ENCODE assay signal across 8 mouse cellular contexts in the genomic region with DNA sequence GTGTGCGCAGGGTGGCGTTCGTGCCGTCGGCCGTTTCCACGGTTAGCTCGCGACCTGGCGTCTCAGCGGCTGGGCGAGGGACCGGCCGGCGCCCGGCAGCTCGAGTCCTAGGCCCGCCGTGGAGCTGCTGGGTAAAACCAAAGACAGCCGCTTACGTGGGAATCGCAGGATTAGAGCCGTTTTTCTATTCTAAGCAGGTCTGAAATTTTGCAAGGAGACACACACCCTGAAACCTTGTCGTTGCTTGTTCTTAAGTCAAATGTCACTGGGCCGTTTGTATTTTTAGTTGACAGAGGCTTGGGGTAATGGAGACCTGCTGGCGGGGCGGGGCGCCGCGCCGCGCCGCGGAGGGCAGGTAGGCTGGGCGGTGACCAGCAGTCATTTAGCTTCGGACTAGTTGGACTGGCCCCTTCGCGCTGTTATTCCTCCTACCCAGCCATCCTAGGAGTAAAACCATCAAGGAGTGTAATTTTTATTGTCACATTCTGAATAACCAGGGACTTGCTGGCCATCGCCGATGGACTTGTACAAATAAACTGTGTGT. TPM values are rescaled to one million over a fixed set of nuclear protein-coding genes. Genes with fewer than 3 reads are reported as not detected.
DNase-seq lines count a peak whose midpoint lies in the region; ATAC-seq and TF ChIP-seq lines count a peak whose summit lies in the region.

No protein-coding gene starts in this region.

- peak overlapping the region; percentile 74 for H3K9ac ChIP-seq in ES-Bruce4 (ENCODE audit: low read depth, poor library complexity, severe bottlenecking)
- peak overlapping the region; percentile 93 for H3K9ac ChIP-seq in forebrain, embryonic 13.5 days
- H3K9ac ChIP-seq in limb, embryonic 11.5 days (ENCODE audit: low read length), result peak overlapping the region; percentile 85
- peak overlapping the region; percentile 91 for H3K9ac ChIP-seq in midbrain, postnatal 0 days (replicated peaks; ENCODE audit: low read length, poor library complexity, severe bottlenecking)

- TF ChIP-seq POLR2A in cerebellum, adult 2 months (IDR thresholded peaks at IDR 0.05; ENCODE audit: borderline replicate concordance, insufficient read depth, low read length), result no peak
- TF ChIP-seq POLR2A in ES-Bruce4 (IDR thresholded peaks at IDR 0.05; ENCODE audit: insufficient read depth, low read length), result no peak

- no peak for DNase-seq in cerebellum, adult 2 months
- DNase-seq in cerebellum, postnatal 10 days, result no peak
- no peak for DNase-seq in limb, embryonic 11.5 days (ENCODE audit: low spot score)
- DNase-seq in midbrain, postnatal 0 days (ENCODE audit: low spot score), result no peak
- no peak for DNase-seq in left cerebral cortex, adult 9 months (ENCODE audit: low spot score in 2 of 2)
- no peak for DNase-seq in testis, postnatal 10 days (ENCODE audit: low spot score)

- H3K4me1 ChIP-seq in cerebellum, adult 2 months (ENCODE audit: control insufficient read depth, insufficient read depth, low read length), result peaks cover 3% of the 10 kb centered on the region; the same call in 1 of the 2 replicates
- H3K4me1 ChIP-seq in ES-Bruce4 (ENCODE audit: control insufficient read depth, insufficient read depth, low read length), result no peaks in the 10 kb centered on the region
- H3K4me1 ChIP-seq in forebrain, embryonic 13.5 days, result peaks cover 34% of the 10 kb centered on the region
- peaks cover 6% of the 10 kb centered on the region for H3K4me1 ChIP-seq in limb, embryonic 11.5 days (ENCODE audit: control insufficient read depth, insufficient read depth, low read length)
- peaks cover 20% of the 10 kb centered on the region for H3K4me1 ChIP-seq in midbrain, postnatal 0 days (ENCODE audit: insufficient read depth, low read length)

- H3K9me3 ChIP-seq in ES-Bruce4 (replicated peaks; ENCODE audit: control insufficient read depth, insufficient read depth, low read length, poor library complexity, severe bottlenecking), result no peaks in the 10 kb centered on the region
- H3K9me3 ChIP-seq in forebrain, embryonic 13.5 days (replicated peaks), result no peaks in the 10 kb centered on the region
- H3K9me3 ChIP-seq in limb, embryonic 11.5 days (ENCODE audit: control insufficient read depth, low read length), result no peaks in the 10 kb centered on the region
- H3K9me3 ChIP-seq in midbrain, postnatal 0 days (ENCODE audit: low read length), result no peaks in the 10 kb centered on the region

- peak overlapping the region; percentile 93 for H3K4me2 ChIP-seq in forebrain, embryonic 13.5 days
- H3K4me2 ChIP-seq in limb, embryonic 11.5 days (ENCODE audit: low read depth, severe bottlenecking), result peak overlapping the region; percentile 69
- H3K4me2 ChIP-seq in midbrain, postnatal 0 days (ENCODE audit: low read depth, low read length, poor library complexity, severe bottlenecking), result peak overlapping the region; percentile 92

- peak overlapping the region; percentile 45 for H3K27ac ChIP-seq in cerebellum, adult 2 months (ENCODE audit: insufficient read depth, low read length)
- no peak overlapping the region for H3K27ac ChIP-seq in ES-Bruce4 (ENCODE audit: insufficient read depth, low read length)
- no peak overlapping the region; the same call in 1 of the 2 replicates for H3K27ac ChIP-seq in forebrain, embryonic 13.5 days
- H3K27ac ChIP-seq in limb, embryonic 11.5 days (replicated peaks; ENCODE audit: low read depth, low read length), result 0 out of 2 replicates have a peak overlapping the region, but pooled peaks have one; percentile 30
- peak overlapping the region; percentile 80 for H3K27ac ChIP-seq in midbrain, postnatal 0 days (ENCODE audit: low read depth, low read length)

- 1% methylated on average over 40 of the region's 40 CpGs for WGBS in cerebellum, adult 2 months
- 2% methylated on average over 40 of the region's 40 CpGs for WGBS in forebrain, embryonic 13.5 days
- WGBS in limb, embryonic 11.5 days, result 2% methylated on average over 40 of the region's 40 CpGs
- 2% methylated on average over 40 of the region's 40 CpGs for WGBS in midbrain, postnatal 0 days

- no peak for TF ChIP-seq CTCF in cerebellum, adult 2 months (IDR thresholded peaks at IDR 0.05; ENCODE audit: borderline replicate concordance, insufficient read depth, low read depth, low read length)
- no peak for TF ChIP-seq CTCF in ES-Bruce4 (IDR thresholded peaks at IDR 0.05; ENCODE audit: low read depth, low read length)
- TF ChIP-seq CTCF in midbrain, postnatal 0 days (IDR thresholded peaks at IDR 0.05), result no peak

- ATAC-seq in forebrain, embryonic 13.5 days, result peak; percentile 4; the same call in 1 of the 2 replicates
- ATAC-seq in limb, embryonic 11.5 days (ENCODE audit: insufficient number of reproducible peaks, low FRiP score, low TSS enrichment, low read depth), result peak; percentile 5; the same call in 1 of the 2 replicates
- peak; percentile 8 for ATAC-seq in midbrain, postnatal 0 days (ENCODE audit: low FRiP score)

- peak overlapping the region; percentile 90 for H3K4me3 ChIP-seq in cerebellum, adult 2 months (replicated peaks; ENCODE audit: insufficient read depth, low read depth, low read length)
- peak overlapping the region; percentile 80 for H3K4me3 ChIP-seq in ES-Bruce4 (ENCODE audit: low read depth, low read length)
- H3K4me3 ChIP-seq in forebrain, embryonic 13.5 days, result peak overlapping the region; percentile 91
- H3K4me3 ChIP-seq in limb, embryonic 11.5 days (ENCODE audit: low read depth, low read length), result peak overlapping the region; percentile 92
- H3K4me3 ChIP-seq in midbrain, postnatal 0 days (ENCODE audit: low read depth, low read length), result peak overlapping the region; percentile 95

- TF ChIP-seq EP300 in ES-Bruce4 (IDR thresholded peaks at IDR 0.05; ENCODE audit: insufficient read depth, low read depth, low read length), result no peak

- peaks cover 9% of the 10 kb centered on the region for H3K36me3 ChIP-seq in ES-Bruce4 (ENCODE audit: control insufficient read depth, insufficient read depth, low read length, poor library complexity, severe bottlenecking)
- H3K36me3 ChIP-seq in forebrain, embryonic 13.5 days (ENCODE audit: poor library complexity, severe bottlenecking), result peaks cover 40% of the 10 kb centered on the region
- peaks cover 13% of the 10 kb centered on the region; the same call in 1 of the 2 replicates for H3K36me3 ChIP-seq in limb, embryonic 11.5 days (ENCODE audit: control insufficient read depth, insufficient read depth, low read length)
- peaks cover 29% of the 10 kb centered on the region for H3K36me3 ChIP-seq in midbrain, postnatal 0 days (ENCODE audit: insufficient read depth, low read length)

- no peaks in the 10 kb centered on the region for H3K27me3 ChIP-seq in cerebellum, adult 2 months (ENCODE audit: control insufficient read depth, insufficient read depth, low read length)
- no peaks in the 10 kb centered on the region for H3K27me3 ChIP-seq in ES-Bruce4 (ENCODE audit: control insufficient read depth, insufficient read depth, low read length, poor library complexity, severe bottlenecking)
- H3K27me3 ChIP-seq in forebrain, embryonic 13.5 days, result no peaks in the 10 kb centered on the region
- no peaks in the 10 kb centered on the region for H3K27me3 ChIP-seq in limb, embryonic 11.5 days (ENCODE audit: control insufficient read depth, insufficient read depth, low read length)
- no peaks in the 10 kb centered on the region for H3K27me3 ChIP-seq in midbrain, postnatal 0 days (ENCODE audit: insufficient read depth, low read length)

RNA-seq across cellular contexts. Expression of gene Unc50, which starts 0.4 kb away (rescaled TPM):
- 96.5 and 105 TPM in 2 replicates for polyA plus RNA-seq in cerebellum, adult 2 months (2012; rRNA removed)
- polyA plus RNA-seq in ES-Bruce4 (2011; ENCODE audit: insufficient read depth, insufficient read length, low read depth, missing spikeins), result 41.1 and 42.7 TPM in 2 replicates
- polyA plus RNA-seq in forebrain, embryonic 13.5 days (2015; fragmentation: Nextera tagmentation; extraction: Ambion mirVana), result 120 and 131 TPM in 2 replicates
- 111 and 118 TPM in 2 replicates for polyA plus RNA-seq in limb, embryonic 11.5 days (2014; fragmentation: Nextera tagmentation; extraction: Ambion mirVana)
- 62.4 and 98.7 TPM in 2 replicates for total RNA-seq in midbrain, postnatal 0 days (2014; rRNA removed)
- polyA plus RNA-seq in midbrain, postnatal 0 days (2015; fragmentation: Nextera tagmentation; extraction: Ambion mirVana), result 131 and 134 TPM in 2 replicates

RNA-seq across cellular contexts. Expression of gene Coa5, which starts 0.5 kb away (rescaled TPM):
- polyA plus RNA-seq in cerebellum, adult 2 months (2012; rRNA removed), result 50.3 and 53.0 TPM in 2 replicates
- 55.3 and 55.4 TPM in 2 replicates for polyA plus RNA-seq in ES-Bruce4 (2011; ENCODE audit: insufficient read depth, insufficient read length, low read depth, missing spikeins)
- 44.2 and 50.4 TPM in 2 replicates for polyA plus RNA-seq in forebrain, embryonic 13.5 days (2015; fragmentation: Nextera tagmentation; extraction: Ambion mirVana)
- polyA plus RNA-seq in limb, embryonic 11.5 days (2014; fragmentation: Nextera tagmentation; extraction: Ambion mirVana), result 58.8 and 60.5 TPM in 2 replicates
- total RNA-seq in midbrain, postnatal 0 days (2014; rRNA removed), result 50.4 and 52.2 TPM in 2 replicates
- polyA plus RNA-seq in midbrain, postnatal 0 days (2015; fragmentation: Nextera tagmentation; extraction: Ambion mirVana), result 42.9 and 44.5 TPM in 2 replicates

Comparison
In these comparisons a context has a peak if more than half of its experiments do, and no peak if none do; other contexts are left out.
1. H3K27ac ChIP-seq: peak in cerebellum, adult 2 months (single experiment), limb, embryonic 11.5 days (single experiment) and midbrain, postnatal 0 days (single experiment); none in ES-Bruce4 (single experiment) and forebrain, embryonic 13.5 days (single experiment).
2. Peak in every context shown above with its lines, with median percentiles within 50 percentile points of each other: H3K4me3 ChIP-seq, H3K9ac ChIP-seq, ATAC-seq and H3K4me2 ChIP-seq.